Mouse (Mus musculus) mouse embryonic stem cell (cell line): ENCODE results near the gene Nab1.
"Not testable (repeated sequence)": the region's sequence is repeated elsewhere in the genome, so short reads cannot be mapped to it uniquely, and the experiment has no call there.

Source experiments
- in situ Hi-C, 2 experiments: fragments of 300-500 bp; cut with MboI; formaldehyde crosslinking; loops; 1 replicate in 1 of 2; 3 replicates in 1 of 2; pipeline ENCODE4 v1.14.3; 2019 to 2020; ENCODE audit warnings: low sequenced_read_pairs in 2 of 2, low pct_unique_long_range_greater_than_20kb in 1 of 2, mixed read lengths in 1 of 2; ENCODE audit not compliant: unreplicated experiment in 1 of 2

Nab1 gene

GRCm38 (mm10) chr1:52500314-52500981, at the start of gene Nab1:
TSS of gene Nab1 (minus strand) at chr1:52500679.
- in situ Hi-C loops, result no loop called here

GRCm38 (mm10) chr1:52547451-52547850, 47.0 kb upstream of the Nab1 start:
- in situ Hi-C loops, result no loop called here

GRCm38 (mm10) chr1:52546796-52547195, 46.3 kb upstream of the Nab1 start:
- in situ Hi-C loops, result no loop called here

- in situ Hi-C loops, result not testable (repeated sequence)
Observed at GRCm38 (mm10) chr1:52540124-52540523, 39.6 kb upstream of the Nab1 start.

- in situ Hi-C loops, result no loop called here
Observed at GRCm38 (mm10) chr1:52529933-52530332, 29.5 kb upstream of the Nab1 start.

GRCm38 (mm10) chr1:52527656-52528055, 27.2 kb upstream of the Nab1 start:
- in situ Hi-C loops, result no loop called here

GRCm38 (mm10) chr1:52527252-52527651, 26.8 kb upstream of the Nab1 start:
- in situ Hi-C loops, result no loop called here

GRCm38 (mm10) chr1:52524663-52525062, 24.2 kb upstream of the Nab1 start:
- in situ Hi-C loops, result no loop called here

GRCm38 (mm10) chr1:52524150-52524549, 23.7 kb upstream of the Nab1 start:
- in situ Hi-C loops, result no loop called here

- in situ Hi-C loops, result no loop called here
Observed at GRCm38 (mm10) chr1:52521436-52521993, 21.0 kb upstream of the Nab1 start.

- in situ Hi-C loops, result no loop called here
Observed at GRCm38 (mm10) chr1:52520131-52520530, 19.7 kb upstream of the Nab1 start.

- in situ Hi-C loops, result no loop called here
Observed at GRCm38 (mm10) chr1:52515249-52515648, 14.8 kb upstream of the Nab1 start.

GRCm38 (mm10) chr1:52511788-52512425, 11.4 kb upstream of the Nab1 start:
- in situ Hi-C loops, result no loop called here

- in situ Hi-C loops, result no loop called here
Observed at GRCm38 (mm10) chr1:52506211-52506610, 5.7 kb upstream of the Nab1 start.

GRCm38 (mm10) chr1:52502296-52502695, 1.8 kb upstream of the Nab1 start:
- in situ Hi-C loops, result no loop called here

GRCm38 (mm10) chr1:52501688-52502133, 1.2 kb upstream of the Nab1 start:
- in situ Hi-C loops, result no loop called here

GRCm38 (mm10) chr1:52501090-52501489, 611 bp upstream of the Nab1 start:
- in situ Hi-C loops, result no loop called here

- in situ Hi-C loops, result no loop called here
Observed at GRCm38 (mm10) chr1:52499601-52500313, 722 bp downstream of the Nab1 start.

- in situ Hi-C loops, result no loop called here
Observed at GRCm38 (mm10) chr1:52498786-52499450, 1.6 kb downstream of the Nab1 start.
